Mouse (Mus musculus): ENCODE data around the gene Ltb4r2. TPM values are rescaled to one million over a fixed set of nuclear protein-coding genes. Genes with fewer than 3 reads are reported as not detected.

The Ltb4r2 gene
- polyA plus RNA-seq, 1 experiment, result 0.07 TPM

GRCm38 (mm10) chr14:55781310-55781709 is 20.1 kb downstream of the Ltb4r2 start:
- Histone ChIP-seq H3K36me3 (ENCODE audit: control insufficient read depth, insufficient read depth, low read length) (no peaks in the 10 kb centered on the region), H3K27me3 (ENCODE audit: control insufficient read depth, insufficient read depth, low read length) (no peaks in the 10 kb centered on the region), H3K27ac (ENCODE audit: control insufficient read depth, insufficient read depth, low read depth, low read length) (no peak overlapping the region), H3K4me1 (ENCODE audit: control insufficient read depth, insufficient read depth, low read length) (peaks cover 6% of the 10 kb centered on the region), H3K4me3 (ENCODE audit: control insufficient read depth, low read depth, low read length) (no peak overlapping the region)
- TF ChIP-seq POLR2A (IDR thresholded peaks at IDR 0.05; ENCODE audit: control insufficient read depth, low read depth, low read length), result no peak
- peak; percentile 89 for TF ChIP-seq CTCF (IDR thresholded peaks at IDR 0.05; ENCODE audit: control insufficient read depth, insufficient read depth, insufficient replicate concordance, low read depth, low read length)

DNA sequence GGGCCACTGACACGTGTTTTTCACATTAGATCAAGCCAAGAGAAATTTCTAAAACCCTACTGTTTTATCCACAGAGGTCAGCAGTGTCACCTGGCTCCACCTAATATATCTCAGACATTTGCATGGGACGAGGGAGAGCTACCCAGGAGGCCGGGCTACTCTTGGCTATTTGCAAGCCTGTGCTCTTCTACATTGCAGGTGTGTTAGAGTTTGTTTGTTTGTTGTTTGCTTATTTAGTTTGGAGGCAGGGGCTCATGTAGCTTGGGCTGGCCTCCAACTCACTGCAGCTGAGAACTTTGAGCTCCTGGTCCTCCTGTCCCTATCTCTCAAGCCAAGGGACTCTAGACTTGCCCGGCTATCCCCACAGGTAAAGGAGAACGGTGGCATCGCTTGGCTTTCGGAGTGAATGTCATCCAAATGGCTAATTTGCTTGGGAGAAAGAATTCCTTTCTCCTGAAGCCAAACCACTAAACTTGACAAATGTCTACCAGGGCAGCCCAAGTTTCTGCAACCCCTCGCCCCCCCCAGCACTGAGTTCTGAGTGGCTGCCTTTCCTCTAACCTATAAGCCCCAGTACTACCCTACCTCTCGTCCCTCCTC is 21.2 kb downstream of the Ltb4r2 start:
- no peak overlapping the region for H3K27ac ChIP-seq (ENCODE audit: control insufficient read depth, insufficient read depth, low read depth, low read length)
- TF ChIP-seq CTCF (IDR thresholded peaks at IDR 0.05; ENCODE audit: control insufficient read depth, insufficient read depth, insufficient replicate concordance, low read depth, low read length), result no peak
- no peak for TF ChIP-seq POLR2A (IDR thresholded peaks at IDR 0.05; ENCODE audit: control insufficient read depth, low read depth, low read length)
- H3K36me3 ChIP-seq (ENCODE audit: control insufficient read depth, insufficient read depth, low read length), result no peaks in the 10 kb centered on the region
- peaks cover 6% of the 10 kb centered on the region for H3K4me1 ChIP-seq (ENCODE audit: control insufficient read depth, insufficient read depth, low read length)
- H3K4me3 ChIP-seq (ENCODE audit: control insufficient read depth, low read depth, low read length), result no peak overlapping the region
- H3K27me3 ChIP-seq (ENCODE audit: control insufficient read depth, insufficient read depth, low read length), result no peaks in the 10 kb centered on the region

- TF ChIP-seq POLR2A (IDR thresholded peaks at IDR 0.05; ENCODE audit: control insufficient read depth, low read depth, low read length) (no peak), CTCF (IDR thresholded peaks at IDR 0.05; ENCODE audit: control insufficient read depth, insufficient read depth, insufficient replicate concordance, low read depth, low read length) (no peak)
- peaks cover 14% of the 10 kb centered on the region for H3K4me1 ChIP-seq (ENCODE audit: control insufficient read depth, insufficient read depth, low read length)
- H3K27ac ChIP-seq (ENCODE audit: control insufficient read depth, insufficient read depth, low read depth, low read length), result no peak overlapping the region
- peak overlapping the region; percentile 47 for H3K4me3 ChIP-seq (ENCODE audit: control insufficient read depth, low read depth, low read length)
- no peaks in the 10 kb centered on the region for H3K36me3 ChIP-seq (ENCODE audit: control insufficient read depth, insufficient read depth, low read length)
- no peaks in the 10 kb centered on the region for H3K27me3 ChIP-seq (ENCODE audit: control insufficient read depth, insufficient read depth, low read length)
Observed at GRCm38 (mm10) chr14:55783171-55783957, 22.1 kb downstream of the Ltb4r2 start.

DNA sequence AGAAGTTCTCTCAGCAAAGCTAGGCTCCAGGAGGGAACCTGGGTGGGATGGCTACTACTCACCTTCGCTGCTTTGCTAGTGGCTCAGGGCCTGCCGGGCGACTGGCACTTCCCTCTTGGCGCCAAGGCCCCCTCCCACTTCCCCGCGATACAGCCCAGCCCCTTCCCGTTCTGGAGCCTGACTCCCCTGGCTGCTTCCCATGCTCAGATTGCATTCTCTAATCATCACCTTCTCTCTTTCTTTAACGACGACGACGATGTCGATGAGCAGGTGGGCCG is 22.7 kb downstream of the Ltb4r2 start, which contains the start of gene Adcy4:
TSS of gene Adcy4 (minus strand) at position 138 of the 278 bp plus-strand sequence.
- no peak for TF ChIP-seq CTCF (IDR thresholded peaks at IDR 0.05; ENCODE audit: control insufficient read depth, insufficient read depth, insufficient replicate concordance, low read depth, low read length)
- TF ChIP-seq POLR2A (IDR thresholded peaks at IDR 0.05; ENCODE audit: control insufficient read depth, low read depth, low read length), result no peak
- Histone ChIP-seq H3K27ac (ENCODE audit: control insufficient read depth, insufficient read depth, low read depth, low read length) (no peak within 1 kb of the TSS), H3K27me3 (ENCODE audit: control insufficient read depth, insufficient read depth, low read length) (no peaks in the 10 kb centered on the region), H3K36me3 (ENCODE audit: control insufficient read depth, insufficient read depth, low read length) (no peaks in the 10 kb centered on the region), H3K4me1 (ENCODE audit: control insufficient read depth, insufficient read depth, low read length) (peaks cover 20% of the 10 kb centered on the region), H3K4me3 (ENCODE audit: control insufficient read depth, low read depth, low read length) (peak within 1 kb of the TSS; percentile 47)

DNA sequence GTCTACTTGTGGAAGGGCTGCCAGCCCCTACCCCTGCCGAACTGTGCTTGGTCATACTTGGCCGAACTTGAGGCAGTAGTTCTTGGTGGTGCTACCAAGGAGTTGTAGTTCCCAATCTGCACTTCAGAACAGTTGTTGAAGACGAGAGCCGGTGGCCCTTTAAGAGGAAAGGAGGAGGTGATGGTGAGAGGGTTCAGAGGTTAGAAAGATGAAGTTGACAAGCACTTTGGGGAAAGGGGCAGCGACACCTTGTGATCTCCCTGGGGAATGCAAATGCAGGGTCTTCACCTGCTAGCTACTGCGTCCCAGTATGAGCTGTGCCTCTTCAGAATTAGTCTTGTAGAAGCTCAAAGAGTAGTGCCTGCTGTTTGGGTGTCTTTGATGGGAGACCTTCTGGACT is 24.0 kb downstream of the Ltb4r2 start:
- no peak overlapping the region for H3K4me3 ChIP-seq (ENCODE audit: control insufficient read depth, low read depth, low read length)
- no peaks in the 10 kb centered on the region for H3K36me3 ChIP-seq (ENCODE audit: control insufficient read depth, insufficient read depth, low read length)
- H3K4me1 ChIP-seq (ENCODE audit: control insufficient read depth, insufficient read depth, low read length), result peaks cover 20% of the 10 kb centered on the region
- H3K27me3 ChIP-seq (ENCODE audit: control insufficient read depth, insufficient read depth, low read length), result no peaks in the 10 kb centered on the region
- TF ChIP-seq CTCF (IDR thresholded peaks at IDR 0.05; ENCODE audit: control insufficient read depth, insufficient read depth, insufficient replicate concordance, low read depth, low read length) (no peak), POLR2A (IDR thresholded peaks at IDR 0.05; ENCODE audit: control insufficient read depth, low read depth, low read length) (no peak)
- H3K27ac ChIP-seq (ENCODE audit: control insufficient read depth, insufficient read depth, low read depth, low read length), result no peak overlapping the region

- H3K27ac ChIP-seq (ENCODE audit: control insufficient read depth, insufficient read depth, low read depth, low read length), result no peak overlapping the region
- peaks cover 20% of the 10 kb centered on the region for H3K4me1 ChIP-seq (ENCODE audit: control insufficient read depth, insufficient read depth, low read length)
- peak overlapping the region; percentile 75 for H3K4me3 ChIP-seq (ENCODE audit: control insufficient read depth, low read depth, low read length)
- H3K27me3 ChIP-seq (ENCODE audit: control insufficient read depth, insufficient read depth, low read length), result no peaks in the 10 kb centered on the region
- H3K36me3 ChIP-seq (ENCODE audit: control insufficient read depth, insufficient read depth, low read length), result no peaks in the 10 kb centered on the region
- no peak for TF ChIP-seq POLR2A (IDR thresholded peaks at IDR 0.05; ENCODE audit: control insufficient read depth, low read depth, low read length)
- no peak for TF ChIP-seq CTCF (IDR thresholded peaks at IDR 0.05; ENCODE audit: control insufficient read depth, insufficient read depth, insufficient replicate concordance, low read depth, low read length)
Observed at GRCm38 (mm10) chr14:55787731-55788130, 26.5 kb downstream of the Ltb4r2 start.

DNA sequence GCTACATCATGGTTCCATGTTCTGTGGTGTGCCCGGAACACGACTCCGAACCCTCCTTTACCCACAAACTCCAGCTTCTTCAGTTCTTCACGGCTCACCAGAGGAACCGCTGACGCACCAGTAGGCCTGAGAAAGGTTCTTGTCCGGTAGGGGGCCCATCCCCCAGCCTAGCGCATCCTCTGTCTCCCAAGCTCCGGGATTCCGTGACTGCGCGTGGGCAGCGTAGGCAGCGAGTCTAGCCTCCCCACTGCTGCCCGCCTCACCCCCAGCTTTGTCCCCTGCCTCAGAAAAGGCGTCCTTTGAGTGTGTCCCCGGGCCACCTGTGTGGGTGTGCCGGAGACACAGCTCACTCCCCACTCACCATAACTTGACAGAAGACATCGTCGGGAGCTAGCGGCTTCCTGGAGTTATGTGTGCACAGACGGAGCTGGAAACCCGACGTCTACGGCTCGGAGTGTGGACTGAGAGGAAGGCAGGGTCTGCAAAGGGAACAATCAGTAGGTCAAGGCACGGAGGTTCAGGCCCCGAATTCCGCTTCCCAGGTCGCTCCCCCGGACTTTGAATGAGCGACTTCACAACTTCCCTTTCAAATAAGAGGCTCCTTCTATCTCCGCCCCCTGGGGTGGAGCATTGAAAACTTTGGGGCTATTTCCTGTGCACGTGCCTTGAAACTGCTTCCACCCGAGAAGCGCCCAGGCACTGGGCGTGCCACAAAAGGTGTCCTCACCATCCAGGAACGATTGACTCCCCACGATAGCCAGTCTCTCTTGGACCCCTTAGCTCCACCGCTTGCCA is 27.2 kb downstream of the Ltb4r2 start, which contains the start of gene Ripk3:
TSS of gene Ripk3 (minus strand) at position 610 of the 795 bp plus-strand sequence.
- H3K27me3 ChIP-seq (ENCODE audit: control insufficient read depth, insufficient read depth, low read length), result no peaks in the 10 kb centered on the region
- H3K4me1 ChIP-seq (ENCODE audit: control insufficient read depth, insufficient read depth, low read length), result peaks cover 20% of the 10 kb centered on the region
- H3K4me3 ChIP-seq (ENCODE audit: control insufficient read depth, low read depth, low read length), result peak within 1 kb of the TSS; percentile 75
- H3K27ac ChIP-seq (ENCODE audit: control insufficient read depth, insufficient read depth, low read depth, low read length), result no peak within 1 kb of the TSS
- TF ChIP-seq CTCF (IDR thresholded peaks at IDR 0.05; ENCODE audit: control insufficient read depth, insufficient read depth, insufficient replicate concordance, low read depth, low read length) (no peak), POLR2A (IDR thresholded peaks at IDR 0.05; ENCODE audit: control insufficient read depth, low read depth, low read length) (no peak)
- H3K36me3 ChIP-seq (ENCODE audit: control insufficient read depth, insufficient read depth, low read length), result no peaks in the 10 kb centered on the region
